Mouse (Mus musculus): ENCODE data around the gene Slc25a21. TPM values are rescaled to one million over a fixed set of nuclear protein-coding genes. Genes with fewer than 3 reads are reported as not detected.

The Slc25a21 gene
- total RNA-seq, 4 experiments from 2014 or later, result 0.42 to 0.65 (median 0.63) TPM

DNA sequence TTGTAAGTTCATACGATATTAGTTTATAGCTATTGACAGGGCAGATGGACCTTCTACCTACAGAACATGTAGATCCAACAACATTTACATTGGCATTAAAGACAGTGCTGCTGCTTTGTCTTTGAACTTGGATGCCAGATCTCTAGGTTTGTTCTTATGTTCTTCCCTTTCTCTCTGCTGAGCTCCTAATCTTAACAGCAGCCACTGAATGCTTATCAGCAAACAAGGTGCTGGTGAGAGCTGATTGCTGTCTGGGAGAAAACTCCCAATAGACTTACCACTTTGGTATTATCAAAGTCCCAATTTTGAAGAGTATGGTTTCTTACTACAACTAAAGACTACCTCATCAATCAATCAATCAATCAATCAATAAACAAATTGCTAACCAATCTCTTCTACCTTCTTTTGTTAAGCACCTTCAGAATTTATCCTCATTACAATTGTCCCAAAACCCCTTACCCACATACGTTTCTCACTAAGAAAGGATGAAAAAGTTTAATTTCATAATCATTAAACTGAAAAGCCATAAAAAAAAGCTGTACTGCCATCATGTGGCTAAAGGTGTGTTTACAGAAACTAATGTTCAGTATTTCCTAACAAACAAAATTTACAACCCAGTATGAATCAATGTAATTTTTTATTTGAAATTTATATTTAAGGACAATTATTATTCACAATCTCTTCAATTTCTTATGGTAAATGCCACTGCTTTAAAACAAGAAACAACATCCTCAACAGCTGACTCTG lies 12.7 kb downstream of the Slc25a21 start:
- no peak for DNase-seq

DNA sequence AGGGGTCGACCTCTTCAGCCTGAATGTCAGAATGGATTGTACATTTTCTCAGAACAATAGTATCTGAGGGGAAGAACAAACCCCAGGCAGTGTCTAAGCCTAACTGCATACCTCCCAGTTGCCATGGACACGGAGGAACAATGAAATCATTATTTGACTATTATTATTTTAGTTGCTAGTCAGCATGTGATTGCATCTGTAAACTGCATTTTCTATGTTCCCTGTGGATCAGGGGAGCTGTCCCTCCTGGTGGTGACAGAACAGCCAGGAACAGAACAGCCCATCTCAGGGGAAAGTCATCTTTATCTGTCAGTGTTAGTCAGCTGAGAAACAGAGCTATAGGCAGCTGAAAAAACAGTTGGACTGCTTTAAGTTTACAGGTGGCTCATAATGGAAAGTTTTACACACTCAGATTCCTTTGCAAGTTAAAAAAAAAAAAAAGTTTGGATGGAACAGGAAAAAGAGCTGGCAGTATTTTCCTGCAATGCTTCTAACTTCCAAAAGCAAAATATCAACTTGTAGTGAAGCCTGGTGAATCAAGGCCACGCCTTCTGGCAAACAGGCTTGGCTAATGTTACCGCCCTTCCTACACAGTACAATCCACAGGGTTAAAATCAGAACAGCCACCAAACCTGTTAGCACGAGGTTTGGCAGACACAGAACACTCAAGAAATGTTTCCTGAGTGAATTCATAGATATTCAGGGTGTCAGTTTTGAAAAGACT lies 17.6 kb downstream of the Slc25a21 start:
- DNase-seq, result no peak

DNA sequence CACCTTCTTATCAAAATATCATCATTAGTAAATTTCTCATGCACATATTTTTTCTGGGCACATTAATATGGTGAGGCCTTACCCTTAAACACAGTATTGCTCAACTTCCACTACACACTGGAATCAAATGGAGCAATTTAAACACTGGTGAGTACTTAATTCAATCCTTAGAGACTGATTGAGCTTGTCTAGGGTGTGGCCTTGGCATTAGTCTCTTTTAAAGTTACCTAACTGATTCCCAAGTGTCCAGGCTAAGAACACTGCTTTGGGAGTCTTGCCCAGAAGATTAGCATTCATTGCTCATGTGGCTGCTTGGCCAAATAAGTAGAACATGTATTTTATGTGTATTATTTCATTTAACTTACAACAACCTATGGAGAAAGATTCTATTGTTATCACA lies 18.5 kb downstream of the Slc25a21 start:
- DNase-seq, result no peak

DNA sequence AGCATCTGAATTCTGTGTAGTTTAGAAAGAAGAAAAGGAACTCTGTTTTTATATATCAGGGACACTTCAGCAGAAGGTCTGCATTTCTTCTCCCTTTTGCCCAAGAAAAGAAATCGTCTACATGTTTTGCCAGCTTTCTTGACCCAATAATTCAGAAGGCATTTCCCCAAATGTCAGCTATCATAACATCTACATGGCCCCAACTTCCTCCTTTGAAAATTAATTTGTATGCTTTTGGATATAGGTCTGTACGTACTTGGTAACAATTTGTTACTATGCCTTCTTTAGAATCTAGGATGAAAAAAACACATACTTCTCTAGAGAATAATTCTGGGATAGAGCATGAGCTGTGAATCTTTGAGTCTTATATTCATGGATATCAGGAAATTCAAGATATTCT lies 34.0 kb downstream of the Slc25a21 start:
- DNase-seq, result no peak

DNA sequence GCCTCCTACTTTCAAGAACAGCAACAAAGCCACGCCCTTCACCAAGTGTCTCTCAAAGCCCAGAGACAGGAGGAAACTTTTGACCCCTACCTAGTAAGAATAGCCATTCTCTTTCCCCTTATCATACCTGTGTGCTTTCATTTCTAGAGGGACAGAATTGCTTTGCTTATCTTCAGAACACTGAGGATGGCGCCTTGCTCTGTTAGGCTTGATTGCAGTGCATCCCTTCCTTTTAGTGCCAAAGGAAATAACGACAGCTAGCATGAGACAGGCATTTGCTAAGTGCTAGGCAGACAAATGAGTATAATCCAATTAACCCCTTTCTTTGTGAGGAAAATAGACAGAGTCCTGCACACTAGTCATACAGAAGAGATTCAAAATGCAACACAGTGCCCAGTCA lies 34.4 kb downstream of the Slc25a21 start:
- DNase-seq, result no peak

DNA sequence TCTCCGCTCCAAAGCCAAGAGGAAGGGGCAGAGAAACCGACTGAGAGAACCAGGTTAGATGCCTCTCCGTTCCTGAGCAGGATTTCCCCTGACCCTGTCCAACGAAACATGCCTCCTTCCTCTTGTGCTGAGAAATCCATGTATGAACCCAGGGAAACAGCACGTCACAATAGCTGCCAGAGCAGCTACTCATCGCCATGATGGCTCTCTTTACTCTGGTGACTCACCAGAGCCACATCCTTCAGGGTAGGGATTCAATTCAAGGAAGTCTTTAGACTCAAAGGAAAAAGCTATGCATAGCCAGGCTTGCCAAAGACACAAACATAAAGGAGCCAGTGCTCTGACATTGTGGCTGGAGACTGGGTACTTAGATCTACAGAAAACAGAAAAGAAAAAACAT lies 37.4 kb downstream of the Slc25a21 start:
- DNase-seq, result no peak

DNA sequence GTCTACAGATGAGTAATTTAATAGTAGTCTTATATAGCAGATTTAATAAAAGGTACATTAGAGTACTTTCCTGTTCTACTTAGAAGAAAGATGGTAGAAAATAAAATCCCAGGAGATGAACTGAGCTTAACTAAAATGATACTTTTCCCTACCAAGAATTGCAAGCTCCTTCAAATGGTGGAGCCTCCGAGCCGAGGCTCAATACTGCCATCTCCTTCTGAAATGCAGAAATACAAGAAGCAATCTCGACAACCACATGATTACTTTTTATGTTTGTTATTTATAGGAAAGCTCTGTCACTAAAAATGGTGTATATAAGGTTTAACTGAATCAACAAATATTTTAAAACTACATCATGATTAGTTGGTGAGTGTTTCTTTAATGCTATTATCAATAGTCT lies 39.0 kb downstream of the Slc25a21 start:
- DNase-seq, result no peak

DNA sequence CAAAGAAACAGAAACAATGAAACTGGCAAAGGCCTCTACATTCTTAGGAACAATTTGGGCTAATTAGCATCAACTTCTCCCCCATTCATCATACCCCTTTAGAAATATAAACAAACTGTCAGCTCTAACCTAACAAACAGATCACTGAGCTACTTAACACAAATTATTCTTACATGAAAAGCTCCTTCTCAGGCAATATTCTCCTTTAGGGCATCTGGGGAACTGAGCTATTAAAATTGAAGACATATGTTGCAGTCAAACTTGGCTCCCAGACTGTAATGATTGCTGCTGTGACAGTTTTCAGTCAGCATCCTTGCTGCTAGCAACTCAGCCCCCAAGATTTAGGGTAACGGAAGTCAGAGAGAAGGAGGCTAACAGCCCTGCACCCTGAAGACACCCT lies 58.3 kb downstream of the Slc25a21 start:
- no peak for DNase-seq

DNA sequence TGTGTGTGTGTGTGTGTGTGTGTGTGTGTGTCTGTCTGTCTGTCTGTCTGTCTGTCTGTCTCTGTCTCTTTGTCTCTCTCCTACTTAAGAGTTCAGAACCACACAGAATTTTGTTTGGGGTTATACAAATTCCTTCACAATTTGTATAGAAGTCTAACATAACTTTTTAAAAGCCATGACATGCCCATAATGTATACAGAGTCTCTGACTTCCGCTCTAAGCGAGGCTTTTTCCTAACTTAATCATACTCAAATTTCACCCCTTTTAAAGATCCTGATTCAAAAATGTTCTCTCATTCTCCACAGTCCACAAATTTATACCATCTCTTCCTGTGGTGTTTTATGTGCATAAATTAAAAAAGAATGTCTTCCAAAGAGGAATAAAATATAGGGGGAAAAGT lies 59.5 kb downstream of the Slc25a21 start:
- DNase-seq, result no peak

DNA sequence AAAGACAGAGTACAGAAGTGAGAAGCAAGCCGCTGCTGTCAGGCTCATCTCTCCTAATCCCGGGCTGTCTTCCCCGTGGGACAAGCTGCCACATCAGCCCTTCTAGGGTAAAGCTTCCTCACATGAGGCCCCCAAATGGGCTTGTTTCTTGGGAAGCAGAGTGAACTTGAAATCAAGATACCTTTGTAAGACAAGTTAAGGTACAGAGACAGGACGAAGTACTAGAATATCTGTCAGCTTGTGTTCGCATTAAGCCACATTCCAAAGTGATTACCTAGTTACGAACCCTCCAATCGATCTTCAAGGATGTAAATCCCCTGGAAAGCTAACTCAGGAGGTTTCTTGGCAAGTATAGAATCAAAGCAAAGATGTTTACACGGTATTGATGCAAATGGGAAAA lies 78.7 kb downstream of the Slc25a21 start:
- DNase-seq, result no peak

DNA sequence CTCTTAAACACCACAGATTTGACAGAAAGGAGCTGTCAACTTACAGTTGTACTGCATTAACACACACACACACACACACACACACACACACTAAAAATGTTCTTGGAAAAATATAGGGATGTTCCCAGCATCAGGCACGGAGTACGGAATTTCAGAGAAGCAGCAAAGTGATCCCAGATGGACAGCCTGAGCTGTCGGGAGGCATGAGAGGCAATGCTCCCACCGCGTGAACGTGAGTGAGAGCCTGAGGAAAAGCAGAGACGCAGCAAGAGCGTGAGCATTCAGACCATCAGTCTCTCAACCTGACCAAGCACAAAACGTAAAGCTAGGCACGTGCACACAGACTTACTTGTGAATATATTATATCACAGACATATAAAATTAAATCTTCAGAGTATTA lies 81.8 kb downstream of the Slc25a21 start:
- no peak for DNase-seq

DNA sequence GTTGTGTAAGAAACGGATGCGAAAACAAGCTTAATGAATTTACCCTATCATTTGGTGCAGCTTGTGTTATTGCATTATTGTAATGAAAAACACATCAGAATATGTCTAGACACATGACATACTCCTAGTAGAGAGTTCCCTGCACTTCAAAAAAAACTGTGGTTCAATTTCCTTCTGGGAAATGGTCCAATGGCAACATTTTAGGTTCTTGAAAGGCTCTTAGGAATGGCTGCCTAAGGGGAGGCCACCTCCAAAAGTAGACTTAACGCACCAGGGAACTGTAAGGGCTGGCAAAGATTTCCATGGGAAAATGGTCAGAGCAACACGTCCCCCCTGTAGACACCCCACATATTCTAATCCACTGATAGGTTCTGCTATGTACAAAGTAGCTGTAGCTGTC lies 87.9 kb downstream of the Slc25a21 start:
- DNase-seq, result no peak

DNA sequence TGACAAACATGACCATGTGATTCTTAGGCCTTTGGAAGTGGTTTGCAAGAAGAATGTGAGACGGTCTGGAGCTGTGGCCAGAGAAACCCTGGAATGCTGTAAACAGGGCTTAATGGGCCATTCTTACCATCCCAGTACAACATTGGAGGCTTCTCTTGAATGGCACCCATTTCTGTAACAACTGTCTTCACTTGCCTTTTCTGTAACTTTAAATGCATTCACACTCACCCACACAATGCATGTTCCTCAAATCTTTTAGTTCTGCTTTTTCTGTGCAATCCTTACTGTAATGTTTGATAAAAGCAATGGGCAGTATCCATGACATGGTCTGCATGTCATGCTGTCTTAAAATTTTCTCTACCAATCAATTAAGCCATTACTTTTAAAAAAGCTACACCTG lies 95.0 kb downstream of the Slc25a21 start:
- DNase-seq, result no peak

DNA sequence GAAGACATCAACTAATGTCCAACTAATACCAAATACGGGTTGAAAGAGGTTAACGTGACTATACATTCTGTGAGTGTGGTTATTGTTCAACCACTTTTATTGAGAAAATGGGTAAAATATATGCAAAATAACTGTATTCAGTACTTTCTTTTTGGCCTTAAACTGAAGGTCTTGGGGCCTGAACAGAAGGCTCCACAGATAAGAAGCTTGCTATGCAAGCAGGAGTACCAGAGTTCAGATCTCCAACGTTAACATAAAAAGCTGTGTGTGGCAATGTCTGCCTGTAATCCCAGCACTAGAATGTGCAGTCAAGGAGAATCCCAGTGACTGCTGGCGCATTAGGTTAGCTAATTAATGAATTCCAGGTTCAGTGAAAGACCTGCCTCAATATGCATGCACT lies 96.7 kb downstream of the Slc25a21 start:
- DNase-seq, result no peak

DNA sequence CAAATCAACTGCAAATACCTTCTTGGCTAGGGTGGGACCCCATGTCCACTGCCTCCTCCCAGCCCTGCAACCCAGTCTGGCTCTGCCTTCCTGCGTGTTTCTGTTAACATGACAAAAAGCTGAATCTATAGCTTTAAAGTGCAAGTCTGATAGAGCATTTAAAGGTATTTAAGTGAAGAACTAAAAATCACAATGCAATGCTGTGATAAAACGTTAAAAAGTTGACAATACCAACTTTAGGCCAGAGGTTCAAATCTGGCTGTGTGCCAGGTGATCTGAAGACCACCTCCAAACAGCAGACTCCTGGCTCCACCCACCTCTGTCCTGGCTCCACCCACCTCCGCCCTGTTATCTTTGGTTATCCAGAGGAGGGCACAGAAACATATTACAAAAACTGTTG lies 98.2 kb downstream of the Slc25a21 start:
- no peak for DNase-seq

DNA sequence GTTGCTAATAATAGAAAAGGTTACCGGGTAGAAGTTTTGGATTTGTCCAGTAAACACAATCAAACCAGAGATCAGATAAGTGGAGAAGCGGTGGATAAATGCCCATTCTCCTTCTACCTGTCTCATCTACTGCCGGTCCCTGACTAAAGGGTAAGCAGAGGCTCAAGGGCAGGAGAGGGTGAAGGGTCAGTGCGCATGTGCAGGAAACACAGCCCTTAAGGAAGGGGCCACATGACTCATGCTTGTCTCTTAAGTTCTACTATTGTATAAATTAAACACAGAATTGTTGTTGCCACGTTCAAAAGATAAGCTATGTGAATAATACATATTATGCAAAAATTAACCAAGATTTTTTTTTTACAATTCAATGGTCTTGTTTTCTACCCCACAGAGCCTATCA lies 98.9 kb downstream of the Slc25a21 start:
- no peak for DNase-seq

DNA sequence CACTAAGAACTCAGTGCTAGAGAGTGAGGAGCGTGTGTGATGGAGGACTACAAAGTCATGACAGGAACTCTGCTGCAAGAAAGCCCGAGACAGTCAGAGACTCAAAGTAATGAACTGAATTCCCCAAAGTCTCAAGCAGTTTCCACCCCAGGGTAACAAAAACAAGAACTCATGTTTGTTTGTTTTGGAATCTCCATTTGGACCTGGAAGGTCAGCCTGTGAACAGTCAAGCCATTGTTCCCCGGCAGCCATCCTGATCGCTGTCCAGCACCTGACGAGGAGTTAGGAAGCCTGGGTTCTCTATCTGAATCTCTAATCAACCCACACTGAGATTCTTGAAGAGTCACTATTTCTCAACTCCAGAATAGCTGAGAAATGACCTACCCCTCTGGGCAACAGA lies 104.2 kb downstream of the Slc25a21 start:
- DNase-seq, result no peak

DNA sequence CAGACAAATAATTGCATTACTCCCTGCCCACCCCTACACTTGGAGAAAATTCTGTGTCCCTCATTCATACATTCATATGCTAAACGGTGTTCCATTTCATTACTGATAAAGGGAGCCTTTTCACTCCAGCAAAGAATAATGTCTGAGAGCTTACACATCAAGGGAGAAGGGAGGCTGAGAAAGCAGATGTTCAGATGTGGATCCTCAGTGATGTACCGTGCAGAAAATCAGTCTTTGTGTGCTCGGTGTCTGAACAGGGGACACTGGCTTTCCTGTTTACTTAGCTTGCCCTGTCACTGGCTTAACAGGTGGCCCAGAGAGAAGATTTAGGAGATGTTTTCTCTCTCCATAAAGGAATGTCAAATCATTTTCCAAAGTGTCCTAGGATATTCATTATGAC lies 112.8 kb downstream of the Slc25a21 start:
- DNase-seq, result no peak

DNA sequence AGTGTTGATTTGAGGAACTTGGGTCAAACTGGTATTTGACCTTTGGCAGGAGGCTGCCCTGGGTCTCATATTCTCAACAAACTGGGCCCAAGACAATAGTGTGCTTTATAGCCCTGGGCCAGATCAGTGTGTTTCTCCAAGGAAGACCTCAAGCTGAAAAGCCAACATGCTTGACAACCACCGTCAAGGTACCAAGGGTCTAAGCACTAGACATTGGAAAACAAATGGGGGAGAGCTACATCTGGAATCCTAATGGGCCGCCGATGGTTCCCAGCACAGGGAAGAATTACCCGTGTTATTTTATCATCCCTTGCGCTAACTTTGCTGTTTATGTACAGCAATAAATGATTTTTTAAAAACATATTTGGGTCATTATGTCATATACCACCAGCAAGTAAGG lies 113.7 kb downstream of the Slc25a21 start:
- no peak for DNase-seq

DNA sequence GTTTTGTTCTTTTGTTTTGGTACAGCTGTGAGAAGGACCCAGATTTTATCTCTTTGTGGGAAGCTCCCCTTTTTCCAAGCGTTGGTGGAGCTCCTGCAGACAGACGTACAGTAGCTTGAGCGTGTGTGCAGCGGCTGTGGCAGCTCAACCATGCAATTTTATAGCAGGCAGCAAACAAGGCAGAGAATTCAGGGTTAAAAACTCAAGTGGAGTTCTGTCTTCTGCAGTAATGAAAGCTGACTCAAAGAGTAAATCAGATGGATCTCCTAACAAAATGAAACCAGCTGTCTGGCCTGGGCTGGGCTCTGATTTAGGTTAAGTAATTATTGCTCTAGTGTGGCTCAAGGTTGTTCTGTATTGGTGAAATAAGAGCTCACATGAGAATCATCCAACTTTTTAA lies 120.7 kb downstream of the Slc25a21 start:
- DNase-seq, result no peak

DNA sequence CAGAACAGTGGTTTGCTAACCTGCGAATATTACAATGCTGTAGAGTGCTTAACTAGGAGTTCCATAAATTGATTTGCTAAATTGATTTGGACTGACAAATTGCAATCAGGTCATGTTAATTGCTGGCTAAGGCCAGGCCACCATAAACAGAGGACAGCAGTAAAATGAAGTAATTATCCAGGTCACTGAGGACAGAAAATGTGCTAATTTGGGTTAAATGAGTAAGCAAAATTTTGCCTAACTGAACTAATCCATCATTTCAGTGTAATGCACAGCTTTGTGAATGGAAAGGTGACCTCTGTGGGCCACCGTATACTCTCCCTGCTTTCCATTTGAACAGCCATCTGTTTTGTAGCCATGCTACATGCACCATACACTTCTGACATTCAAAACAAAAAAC lies 124.7 kb downstream of the Slc25a21 start:
- DNase-seq, result no peak

DNA sequence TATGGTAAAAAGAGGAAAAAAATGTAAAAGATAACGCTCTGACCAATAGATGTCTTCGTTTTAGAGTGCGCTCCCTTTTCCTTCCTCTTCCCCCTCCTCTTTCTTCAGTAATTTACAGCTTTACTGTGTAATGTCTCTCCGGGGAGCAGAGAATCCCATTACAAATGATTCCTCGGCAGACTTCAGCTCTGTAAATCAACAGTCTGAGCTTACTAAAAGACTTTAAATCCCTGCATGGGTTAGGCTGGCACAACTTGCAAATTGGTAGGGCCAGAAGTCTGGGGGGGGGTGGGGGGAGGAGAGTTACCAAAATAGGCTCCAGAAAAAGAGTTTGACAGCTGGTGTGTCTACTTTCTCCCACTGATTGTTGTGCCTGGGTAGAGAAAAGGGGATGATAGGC lies 128.7 kb downstream of the Slc25a21 start:
- no peak for DNase-seq

DNA sequence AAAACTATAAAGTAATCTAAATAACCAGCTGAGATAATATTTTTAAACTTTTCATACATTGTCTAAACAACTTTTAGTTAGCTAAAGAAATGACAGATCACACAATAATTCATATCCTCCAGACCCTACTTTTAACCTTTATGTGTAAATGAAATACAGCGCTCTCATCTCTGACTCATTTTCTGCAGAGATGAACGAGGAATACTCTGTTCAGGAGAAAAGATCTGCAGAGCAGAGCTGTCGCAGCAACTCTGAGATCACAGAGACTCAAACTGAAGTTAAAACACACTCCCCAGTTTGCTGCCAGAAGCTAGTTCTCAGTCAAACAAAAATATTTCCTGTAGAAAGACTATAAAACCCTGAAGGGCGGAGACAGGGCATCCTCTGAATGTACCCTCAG lies 177.5 kb downstream of the Slc25a21 start:
- DNase-seq, result no peak

DNA sequence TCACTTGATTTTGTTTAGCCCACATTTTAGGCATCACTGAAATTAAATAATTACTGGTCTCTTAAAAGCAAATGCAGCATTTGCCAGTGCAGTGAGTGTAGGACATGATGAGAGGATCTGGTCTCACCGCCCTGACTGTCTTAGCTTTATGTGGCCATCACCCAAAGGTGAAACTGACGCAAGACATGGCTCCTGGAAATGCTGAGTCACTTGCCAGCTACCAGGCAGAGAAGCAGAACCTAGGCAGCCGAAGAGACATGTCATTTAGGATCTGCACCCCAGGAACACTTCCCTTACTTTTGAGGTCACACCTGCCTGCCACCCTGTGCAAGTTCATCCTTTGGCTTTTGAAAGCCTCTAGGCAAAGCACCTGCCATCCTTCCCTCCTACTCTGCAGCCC lies 180.4 kb downstream of the Slc25a21 start:
- DNase-seq, result no peak

DNA sequence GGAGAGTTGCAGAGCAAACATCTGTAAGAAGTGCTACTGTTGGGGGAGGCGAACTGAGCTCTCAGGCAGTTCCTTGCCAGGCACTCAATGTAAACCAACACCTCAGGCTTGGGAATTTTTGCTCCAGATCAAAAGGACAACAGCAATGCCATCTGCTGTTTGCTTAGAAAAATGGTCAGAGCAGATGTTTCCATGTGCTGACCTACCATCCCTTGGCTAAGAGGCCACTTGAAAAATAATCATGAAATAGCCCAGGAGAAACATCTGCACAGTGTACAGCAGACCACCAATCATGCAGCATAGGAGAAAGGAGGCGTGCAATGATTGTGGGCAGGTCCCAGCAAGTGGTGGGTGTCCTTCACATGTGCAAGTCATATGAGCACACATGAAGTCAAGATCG lies 180.9 kb downstream of the Slc25a21 start:
- DNase-seq, result no peak
